In genomic region chr13:41238805-41239130, GRCm38 (mm10) we compare ENCODE assay signal across 9 mouse cellular contexts. TPM values are rescaled to one million over a fixed set of nuclear protein-coding genes. Genes with fewer than 3 reads are reported as not detected.
DNase-seq lines count a peak whose midpoint lies in the region; ATAC-seq lines count a peak whose summit lies in the region.
"Had no signal": no experiment of that assay in that cellular context is flagged by ENCODE, and none has a peak within 500 bp of the region (broad histone marks: within the 10 kb centered on the region; RNA-seq: fewer than 3 reads in every experiment).

No protein-coding gene starts in this region.

- intact Hi-C loops in left cerebral cortex, postnatal 14 days (cut with DNase I): loop anchor here (5.0 to 10.0 kb wide), 4 partner anchors 151 to 456 kb away; partner anchors contain the start of gene Tmem14c

- DNase-seq in cerebellum, adult 8-10 months: peak; percentile 27
- no peak for DNase-seq in cerebellum, postnatal 36 days
- DNase-seq in left cerebral cortex, postnatal 14 days (ENCODE audit: low spot score in 2 of 2): peak; percentile 44 to 72
- no peak for DNase-seq in left cerebral cortex, adult 18-20 months (ENCODE audit: low spot score in 2 of 2)
- peak; percentile 18 for DNase-seq in T-cell, adult 2 months (ENCODE audit: low spot score)
- no peak for DNase-seq in right cerebral cortex, postnatal 4 days
- DNase-seq in cerebellum, postnatal 25 days: no peak

- ATAC-seq in inflammation-experienced regulatory T-cells, adult 6 months: peak; percentile 41

RNA-seq across cellular contexts. Expression of gene Smim13, which starts 10.9 kb away (rescaled TPM):
- 100 to 1,000 TPM; 180 to 182 TPM for total RNA-seq in left cerebral cortex, postnatal 14 days (2021)
- 100 to 1,000 TPM; 176 to 180 TPM for total RNA-seq in left cerebral cortex, adult 18-20 months (2021)
- polyA plus RNA-seq in inflammation-experienced regulatory T-cells, adult 6 months (2017; shearing (Covaris generic)): 1 to 10 TPM; 2.3 to 4.8 (median 3.1) TPM

RNA-seq across cellular contexts. Expression of gene Elovl2, which starts 18.6 kb away (rescaled TPM):
- 10 to 100 TPM; 35.2 to 37.2 TPM for total RNA-seq in left cerebral cortex, postnatal 14 days (2021)
- 10 to 100 TPM; 14.6 to 15.3 TPM for total RNA-seq in left cerebral cortex, adult 18-20 months (2021)
- polyA plus RNA-seq in inflammation-experienced regulatory T-cells, adult 6 months (2017; shearing (Covaris generic)): not detected

RNA-seq across cellular contexts. Expression of gene Gm17364, which starts 35.0 kb away (rescaled TPM):
- not detected for total RNA-seq in left cerebral cortex, postnatal 14 days (2021)
- not detected for total RNA-seq in left cerebral cortex, adult 18-20 months (2021)
- polyA plus RNA-seq in inflammation-experienced regulatory T-cells, adult 6 months (2017; shearing (Covaris generic)): not detected
- polyA plus RNA-seq: heart, embryonic 15.5 days had no signal

Comparison
In these comparisons a context has a peak if more than half of its experiments do, and no peak if none do; other contexts are left out.
1. DNase-seq: peak in cerebellum, adult 8-10 months (single experiment), left cerebral cortex, postnatal 14 days (2 of 2) and T-cell, adult 2 months (single experiment); none in cerebellum, postnatal 36 days (0 of 2), left cerebral cortex, adult 18-20 months (0 of 2), right cerebral cortex, postnatal 4 days (single experiment) and cerebellum, postnatal 25 days (0 of 2).